Mouse (Mus musculus) C3H10T1/2 (cell line): Measurements from ENCODE around the gene Rps25. TPM values are rescaled to one million over a fixed set of nuclear protein-coding genes. Genes with fewer than 3 reads are reported as not detected.

ENCODE experiments used
- polyA plus RNA-seq, 2 experiments: library from polyadenylated mRNA; unstranded; fragments of >200 nt; fragmentation: generic; extraction: Trizol; gene quantifications; one replicate each; pipeline ENCODE4 v1.2.1; 2012; ENCODE audit warnings: missing spikeins in 2 of 2

The Rps25 gene
- polyA plus RNA-seq, result 1,000 to 10,000 TPM; 2,064 to 3,081 TPM

DNA sequence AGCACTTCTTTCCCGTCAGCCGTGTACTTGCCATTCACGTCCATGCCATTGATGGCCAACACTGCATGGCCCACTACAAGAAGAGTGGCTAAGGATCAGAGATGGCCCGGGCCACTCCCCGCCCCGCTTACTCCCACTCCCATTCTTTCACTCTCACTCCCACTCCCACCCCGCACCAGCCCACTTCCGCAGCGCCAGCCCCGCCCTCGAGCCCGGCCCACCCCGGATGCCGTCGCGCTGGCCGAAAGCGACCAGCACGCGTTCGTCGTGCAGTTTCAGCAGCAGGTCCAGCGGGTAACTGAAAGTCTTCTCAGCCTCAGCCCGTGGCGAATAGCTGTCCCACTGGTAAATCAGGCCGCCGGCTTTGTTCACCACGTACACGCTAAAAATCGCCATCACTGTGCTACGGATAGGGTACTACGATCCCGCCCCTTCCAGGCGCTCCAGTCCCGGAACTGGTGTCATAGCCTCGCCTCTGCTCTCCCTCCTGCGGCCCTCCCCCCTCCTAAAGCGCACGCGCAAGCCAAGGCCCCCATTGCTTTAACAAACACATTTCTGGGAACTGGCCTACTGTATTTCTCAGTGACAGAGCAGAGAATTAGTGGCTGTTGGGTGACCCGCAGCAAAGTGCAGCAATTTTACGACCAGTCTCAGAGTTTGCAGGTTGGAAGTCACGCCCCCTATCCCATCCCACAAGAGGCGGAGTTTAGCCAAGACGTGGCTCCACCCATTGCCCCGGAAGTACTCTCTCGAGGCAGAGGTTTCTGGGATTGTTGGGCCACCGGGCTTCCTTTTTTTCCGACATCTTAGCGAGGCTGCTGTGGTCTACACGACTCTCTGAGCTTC, at the start of gene Rps25, which contains the start of gene Trappc4:
Gene Rps25 (plus strand): TSS at position 234 of the 846 bp plus-strand sequence.
Gene Trappc4 (minus strand): TSS at position 695 of the 846 bp plus-strand sequence.

DNA sequence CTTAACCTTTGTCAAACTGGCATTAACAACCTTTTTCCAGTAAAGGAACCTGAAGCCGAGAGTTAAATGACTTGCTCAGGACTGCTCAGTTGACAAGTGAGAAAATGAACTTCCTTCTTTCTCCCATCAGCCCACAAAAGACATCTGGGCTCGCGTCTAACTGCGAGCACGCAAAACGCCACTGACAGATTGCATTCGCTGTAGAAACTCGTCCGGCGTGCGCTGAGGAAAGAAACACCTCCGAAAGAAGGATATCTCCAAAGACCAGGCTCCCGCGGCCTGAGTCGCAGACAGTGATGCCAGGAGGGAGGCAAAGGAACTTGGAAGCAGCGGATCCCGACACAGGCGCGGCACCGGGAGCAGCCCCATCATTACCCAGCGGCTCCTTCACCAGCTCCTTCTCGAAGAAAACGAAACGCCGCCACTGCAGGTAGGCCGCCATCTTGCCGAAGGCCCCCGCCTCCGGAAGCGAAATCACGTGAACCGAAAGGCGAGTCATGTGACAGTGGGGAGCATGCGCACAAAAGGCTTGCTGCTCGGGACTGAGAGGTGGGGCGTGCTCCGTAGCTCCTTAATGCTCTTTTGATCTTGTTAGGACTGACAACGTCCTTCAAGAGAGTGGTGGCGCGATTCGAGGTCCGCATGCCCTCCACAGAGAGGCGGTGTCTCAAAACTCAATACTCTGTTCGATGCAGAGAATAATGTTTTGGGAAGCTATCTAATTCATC, 45.6 kb upstream of the Rps25 start, which contains the start of gene Vps11:
Gene Vps11 (minus strand): TSS at position 481 of the 728 bp plus-strand sequence.

DNA sequence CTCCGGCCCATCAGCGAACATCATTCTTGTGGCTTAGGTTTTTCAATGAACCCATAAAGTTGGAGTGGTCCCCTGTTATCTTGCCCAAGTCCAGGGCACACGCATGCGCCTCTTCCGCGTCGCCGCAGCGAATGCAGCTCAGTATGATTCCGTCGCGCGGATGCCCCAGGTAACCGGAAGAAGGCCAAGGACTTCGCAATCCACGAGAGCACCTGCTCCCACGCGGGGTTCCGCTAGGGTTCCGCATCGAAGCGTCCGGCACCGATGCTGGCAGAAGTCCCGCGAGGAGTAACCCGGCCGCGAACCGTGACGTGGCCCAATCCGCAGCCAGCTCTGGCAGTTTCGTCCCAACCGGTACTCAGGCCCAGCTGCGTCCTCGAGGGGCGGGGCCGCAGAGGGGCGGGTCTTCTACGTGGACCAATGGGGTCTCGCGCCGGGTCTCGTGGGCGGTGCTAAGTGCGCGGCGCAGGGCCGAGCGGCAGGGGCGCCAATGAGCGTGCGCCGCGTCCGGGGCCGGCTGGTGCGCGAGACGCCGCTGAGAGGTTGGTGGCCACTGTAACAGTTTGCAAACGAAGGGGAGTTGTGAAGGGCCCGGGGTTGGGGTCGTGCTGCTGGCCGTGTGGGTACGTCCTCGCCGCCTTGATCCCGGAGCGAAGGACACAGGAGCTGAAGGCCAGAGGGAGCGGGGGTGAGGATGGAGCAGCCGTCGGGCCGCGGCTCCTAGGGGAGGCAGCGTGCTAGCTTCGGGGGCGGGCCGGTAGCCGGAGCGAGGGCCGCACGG, 27.7 kb upstream of the Rps25 start, which contains the start of gene Hyou1:
Gene Hyou1 (plus strand): TSS at position 437 of the 781 bp plus-strand sequence.

DNA sequence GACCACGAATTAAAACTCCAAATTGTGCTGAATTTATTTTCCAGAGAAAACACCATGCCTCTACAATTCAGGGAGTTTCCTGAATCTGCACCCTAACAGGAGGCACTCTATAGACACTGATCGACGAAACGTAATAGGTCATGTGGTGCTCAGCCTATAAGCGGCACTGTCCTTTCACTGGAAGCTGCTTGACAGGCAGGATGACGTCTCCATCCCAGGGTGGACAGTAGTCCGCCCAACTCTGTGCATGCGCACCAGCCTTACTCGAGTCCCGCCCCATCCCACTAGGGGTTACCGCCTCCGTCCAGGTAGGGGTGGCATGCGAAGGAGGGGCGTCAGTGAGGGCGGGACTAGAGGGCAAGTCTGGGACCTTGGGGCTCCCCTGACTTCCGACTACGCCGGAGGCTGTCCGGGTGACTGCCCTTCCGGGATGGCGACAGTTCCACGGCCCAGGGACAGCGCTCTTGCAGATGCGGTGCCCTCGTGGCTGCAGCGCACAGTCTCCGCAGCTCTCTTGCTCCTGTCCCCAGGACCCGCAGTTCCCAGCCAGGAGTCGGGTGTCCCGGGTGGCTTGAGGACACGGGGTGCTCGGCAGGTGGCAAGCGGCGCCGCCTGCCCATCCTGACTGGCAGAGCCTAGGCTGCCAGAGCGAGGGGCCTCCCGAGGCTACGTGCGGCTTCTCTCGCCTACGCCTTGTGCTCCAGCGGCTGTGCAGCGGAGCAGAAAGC, 10.1 kb upstream of the Rps25 start, which contains the start of gene Slc37a4:
Gene Slc37a4 (plus strand): TSS at position 169 of the 728 bp plus-strand sequence.

DNA sequence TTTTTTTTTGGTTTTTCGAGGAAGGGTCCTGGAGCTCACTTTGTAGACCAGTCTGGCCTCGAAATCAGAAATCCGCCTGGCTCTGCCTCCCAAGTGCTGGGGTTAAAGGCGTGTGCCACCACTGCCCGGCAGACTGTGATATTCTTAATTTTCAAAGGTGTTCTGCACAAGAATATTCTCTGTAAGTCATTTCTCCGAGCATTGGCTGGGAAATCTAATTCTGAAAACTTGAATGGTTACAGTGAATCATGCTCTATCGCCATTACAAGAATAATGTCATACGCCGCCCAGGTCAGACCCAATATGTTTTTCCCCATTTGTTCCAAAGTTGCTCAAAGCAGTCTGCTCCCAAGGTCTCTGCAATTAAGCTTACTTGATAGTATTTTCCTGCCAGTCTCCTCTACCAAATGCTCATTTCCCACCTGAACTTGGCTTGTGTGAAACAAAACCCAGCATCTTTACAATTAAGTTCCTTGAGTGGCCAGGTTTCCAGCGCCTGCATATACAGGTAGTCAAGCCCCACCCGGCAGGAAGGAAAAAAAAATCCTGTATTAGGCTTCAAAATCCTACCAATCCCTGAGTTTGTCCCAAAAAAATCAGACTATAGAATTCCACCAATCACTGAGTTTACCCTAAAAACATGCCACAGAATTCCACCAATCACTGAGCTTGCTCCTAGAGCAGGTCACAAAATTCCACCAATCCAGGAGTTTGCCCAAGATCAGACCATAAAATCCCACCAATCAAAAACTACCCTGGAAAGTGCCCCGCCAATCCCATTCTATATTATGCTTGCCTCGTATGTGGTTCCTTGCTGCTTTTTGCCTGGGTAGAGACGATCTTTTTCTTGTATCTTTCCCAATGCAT, 11.8 kb downstream of the Rps25 start, which contains the start of gene Ccdc84:
Gene Ccdc84 (minus strand): TSS at position 51 of the 867 bp plus-strand sequence.

DNA sequence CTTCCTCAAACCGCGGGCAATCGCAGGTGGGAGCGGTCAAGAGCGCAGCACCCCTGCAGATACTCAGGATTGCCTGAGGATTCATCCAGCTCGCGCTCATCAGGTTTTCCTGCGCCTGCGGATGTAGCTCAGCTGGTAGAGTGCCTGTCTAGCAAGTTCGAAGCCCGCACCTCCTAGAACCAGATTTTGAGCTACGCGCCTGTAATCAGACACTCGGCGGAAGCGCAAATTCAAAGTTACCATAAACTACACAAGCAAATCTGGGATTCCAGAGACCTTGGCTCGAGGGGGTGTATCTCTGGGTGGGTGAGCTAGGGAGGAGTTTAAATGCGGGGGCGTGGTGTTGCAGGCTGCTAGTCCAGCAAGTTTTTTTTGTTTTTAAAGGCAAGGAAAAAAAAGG, 34.0 kb downstream of the Rps25 start, which contains the start of gene Foxr1:
Gene Foxr1 (minus strand): TSS at position 176 of the 400 bp plus-strand sequence.

DNA sequence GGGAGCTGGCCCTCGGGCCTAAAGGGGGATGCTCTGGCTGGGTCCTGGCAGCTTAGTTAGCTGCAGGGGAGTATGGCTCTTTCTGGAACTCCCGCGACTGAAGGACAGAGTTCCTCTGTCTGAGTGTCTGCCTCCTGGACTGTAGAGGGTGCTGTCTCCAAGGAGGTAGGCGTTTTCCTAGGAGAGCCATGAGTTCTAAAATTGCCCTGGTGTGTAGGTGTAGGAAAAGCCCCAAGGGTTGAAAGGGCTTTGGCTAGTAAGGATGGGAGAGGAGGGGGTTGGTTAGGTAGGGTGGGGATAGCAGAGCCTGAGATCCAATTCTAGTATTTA, 47.9 kb downstream of the Rps25 start, which contains the start of gene Upk2:
Gene Upk2 (minus strand): TSS at position 86 of the 330 bp plus-strand sequence.

Other genes starting within 250 kb of the Rps25 start
- 1 to 10 TPM in 1 of 2 experiments, under 1 TPM in 1; 0.90 to 3.3 TPM for gene Cbl, start 173.1 kb upstream of the Rps25 start, polyA plus RNA-seq
- gene Ccdc153, start 166.5 kb upstream of the Rps25 start, polyA plus RNA-seq, result not detected
- gene Pdzd3, start 155.7 kb upstream of the Rps25 start, polyA plus RNA-seq, result under 1 TPM in 1 of 2 experiments, not detected in 1; 0.04 TPM
- gene Nlrx1, start 138.5 kb upstream of the Rps25 start, polyA plus RNA-seq, result 1 to 10 TPM in 1 of 2 experiments, under 1 TPM in 1; 0.41 to 2.5 TPM
- under 1 TPM; 0.09 to 0.91 TPM for gene Abcg4, start 118.5 kb upstream of the Rps25 start, polyA plus RNA-seq
- gene Hinfp, start 101.5 kb upstream of the Rps25 start, polyA plus RNA-seq, result 1 to 10 TPM; 2.5 to 5.2 TPM
- 1 to 10 TPM; 3.7 to 4.6 TPM for gene C2cd2l, start 86.9 kb upstream of the Rps25 start, polyA plus RNA-seq
- 10 to 100 TPM; 24.6 to 26.4 TPM for gene Dpagt1, start 81.1 kb upstream of the Rps25 start, polyA plus RNA-seq
- gene H2afx, start 72.4 kb upstream of the Rps25 start, polyA plus RNA-seq, result 100 to 1,000 TPM; 334 to 376 TPM
- gene Hmbs, start 62.9 kb upstream of the Rps25 start, polyA plus RNA-seq, result 10 to 100 TPM; 33.8 to 49.1 TPM
- gene Vps11, start 45.5 kb upstream of the Rps25 start, polyA plus RNA-seq, result 10 to 100 TPM; 13.5 to 31.9 TPM
- 10 to 100 TPM; 12.8 to 29.3 TPM for gene Hyou1, start 27.6 kb upstream of the Rps25 start, polyA plus RNA-seq
- gene Slc37a4, start 10.3 kb upstream of the Rps25 start, polyA plus RNA-seq, result 10 to 100 TPM in 1 of 2 experiments, 1 to 10 TPM in 1; 5.7 to 11.4 TPM
- 10 to 100 TPM; 86.8 to 98.1 TPM for gene Trappc4, start 461 bp downstream of the Rps25 start, polyA plus RNA-seq
- 10 to 100 TPM in 1 of 2 experiments, 1 to 10 TPM in 1; 7.9 to 23.6 TPM for gene Ccdc84, start 11.4 kb downstream of the Rps25 start, polyA plus RNA-seq
- not detected for gene Foxr1, start 34.0 kb downstream of the Rps25 start, polyA plus RNA-seq
- under 1 TPM in 1 of 2 experiments, not detected in 1; 0.07 TPM for gene Upk2, start 47.8 kb downstream of the Rps25 start, polyA plus RNA-seq
- gene Bcl9l, start 75.7 kb downstream of the Rps25 start, polyA plus RNA-seq, result 10 to 100 TPM; 22.2 to 90.8 TPM
- gene Cxcr5, start 154.7 kb downstream of the Rps25 start, polyA plus RNA-seq, result under 1 TPM; 0.02 to 0.15 TPM
- 10 to 100 TPM in 1 of 2 experiments, 1 to 10 TPM in 1; 2.6 to 31.0 TPM for gene Ddx6, start 197.8 kb downstream of the Rps25 start, polyA plus RNA-seq